Mouse (Mus musculus) lung, postnatal 4 days (tissue): Measurements from ENCODE around the gene Clcf1.

Experiments used
- DNase-seq, 2 experiments: peaks; one replicate each; pipeline ENCODE4 v3.0.0; 2021

The Clcf1 gene

GRCm38 (mm10) chr19:4193129-4193528 lies 20.9 kb upstream of the Clcf1 start:
- DNase-seq: no peak

DNA sequence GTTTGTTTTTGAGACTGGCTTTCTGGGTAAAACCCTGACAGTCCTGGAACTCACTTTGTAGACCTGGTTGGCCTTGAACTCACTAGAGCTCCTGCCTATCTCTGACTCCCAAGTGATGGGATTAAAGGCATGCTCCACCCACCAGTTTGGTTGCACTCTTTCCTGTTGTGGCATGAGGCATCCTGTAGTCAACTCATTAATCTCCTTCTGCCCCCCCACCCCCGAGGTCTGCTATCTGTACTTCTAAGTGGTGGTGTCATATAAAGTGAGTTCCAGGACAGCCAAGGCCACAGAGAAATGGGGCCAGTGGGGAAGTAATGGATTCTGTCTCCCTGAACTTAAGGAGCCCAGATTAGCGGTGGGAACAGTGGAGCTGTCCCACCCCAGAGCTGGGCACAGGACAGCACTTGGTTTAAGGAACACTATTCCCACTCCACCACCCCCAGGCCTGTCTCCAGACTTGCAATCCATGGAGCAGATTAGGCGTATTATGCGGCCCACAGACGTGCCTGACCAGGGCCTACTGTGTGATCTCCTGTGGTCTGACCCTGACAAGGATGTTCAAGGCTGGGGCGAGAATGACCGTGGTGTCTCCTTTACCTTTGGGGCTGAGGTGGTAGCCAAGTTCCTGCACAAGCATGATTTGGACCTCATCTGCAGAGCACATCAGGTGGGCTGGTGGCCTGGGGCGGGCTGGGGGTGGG lies 19.9 kb upstream of the Clcf1 start:
- DNase-seq: no peak

GRCm38 (mm10) chr19:4194776-4195650 lies 19.0 kb upstream of the Clcf1 start:
- DNase-seq: no peak

DNA sequence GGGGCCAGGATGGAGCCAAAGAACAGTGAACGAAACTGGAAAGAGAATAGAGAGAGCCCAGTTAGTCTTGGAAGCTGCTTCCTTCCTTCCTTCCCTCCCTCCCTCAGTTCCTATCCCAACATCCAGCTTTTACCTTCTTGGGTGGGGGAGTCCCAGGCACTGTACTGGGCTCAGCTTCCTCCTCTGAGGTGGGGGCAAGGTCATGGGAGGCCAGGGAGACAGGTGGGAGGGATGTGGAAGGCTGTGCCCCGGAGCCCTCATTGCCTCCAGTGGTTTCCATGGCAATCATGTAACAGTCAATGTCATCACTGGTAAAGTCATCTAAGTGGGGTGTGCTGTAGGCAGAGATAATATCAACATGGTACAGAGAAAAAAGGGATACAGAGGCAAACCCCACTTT lies 18.0 kb upstream of the Clcf1 start:
- no peak for DNase-seq

GRCm38 (mm10) chr19:4196548-4196947 lies 17.5 kb upstream of the Clcf1 start:
- no peak for DNase-seq

GRCm38 (mm10) chr19:4197180-4197579 lies 16.9 kb upstream of the Clcf1 start:
- DNase-seq: no peak

- peak; percentile 96 to 97 for DNase-seq
Measured at GRCm38 (mm10) chr19:4201291-4201909, 12.6 kb upstream of the Clcf1 start, which contains the start of gene Rad9a. Rad9a (minus strand) TSS chr19:4201662.

GRCm38 (mm10) chr19:4202149-4202548 lies 11.9 kb upstream of the Clcf1 start:
- DNase-seq: no peak

GRCm38 (mm10) chr19:4203148-4203547 lies 10.9 kb upstream of the Clcf1 start:
- no peak for DNase-seq

DNA sequence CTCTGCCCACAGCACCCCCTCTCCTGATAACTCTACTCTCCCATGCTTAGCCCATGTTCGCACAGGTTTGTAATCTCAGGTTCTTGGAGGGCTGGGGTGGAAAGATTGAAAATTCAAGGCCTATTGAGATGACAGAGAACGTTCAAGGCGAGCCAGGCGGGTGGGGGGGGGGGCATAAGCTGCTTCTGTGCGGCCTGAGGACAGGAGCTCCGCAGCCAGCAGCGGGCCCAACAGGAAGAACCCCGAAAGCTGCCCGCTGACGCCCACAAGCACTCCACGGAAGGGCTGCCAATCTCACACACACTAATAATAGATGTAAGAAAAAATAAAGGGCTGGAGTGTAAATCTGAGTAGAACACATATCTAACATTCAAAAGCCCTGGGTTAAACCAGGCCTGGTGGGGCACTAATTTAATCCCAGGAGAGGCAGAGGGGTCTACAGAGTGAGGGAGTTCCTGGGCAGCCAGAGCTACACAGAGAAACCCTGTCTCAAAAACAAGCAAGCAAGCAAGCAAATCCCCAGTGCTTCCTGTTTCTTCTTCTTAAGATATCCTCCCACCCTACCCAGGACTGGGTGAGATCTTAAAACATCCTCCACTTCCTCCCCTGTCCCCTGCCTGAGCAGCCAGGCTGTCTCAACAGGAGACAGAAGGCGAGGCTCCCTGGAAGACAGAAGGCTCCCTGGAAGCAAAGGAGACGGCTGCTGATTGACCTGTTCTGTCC lies 10.3 kb upstream of the Clcf1 start:
- no peak for DNase-seq

DNA sequence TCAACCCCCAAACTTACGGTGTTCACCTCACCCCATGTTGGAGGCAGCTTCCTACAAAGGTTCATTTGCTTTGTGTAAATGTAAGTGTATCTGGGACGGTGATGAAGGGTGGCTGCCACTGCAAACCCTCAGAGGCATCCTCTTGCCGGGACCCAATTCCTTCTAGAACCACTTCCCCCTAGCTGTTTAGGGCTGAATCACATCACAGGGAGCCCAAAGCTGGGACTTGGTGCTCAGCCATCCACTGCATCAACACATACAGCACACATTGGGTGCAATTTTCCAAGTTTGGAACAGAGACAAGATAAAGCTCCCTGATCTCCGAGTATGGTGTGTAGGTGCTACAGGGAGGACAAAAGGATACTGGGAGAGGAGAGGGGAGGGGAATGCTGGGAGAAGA lies 9.1 kb upstream of the Clcf1 start:
- DNase-seq: no peak

GRCm38 (mm10) chr19:4206971-4207370 lies 7.1 kb upstream of the Clcf1 start:
- DNase-seq: peak; percentile 80 to 86

DNA sequence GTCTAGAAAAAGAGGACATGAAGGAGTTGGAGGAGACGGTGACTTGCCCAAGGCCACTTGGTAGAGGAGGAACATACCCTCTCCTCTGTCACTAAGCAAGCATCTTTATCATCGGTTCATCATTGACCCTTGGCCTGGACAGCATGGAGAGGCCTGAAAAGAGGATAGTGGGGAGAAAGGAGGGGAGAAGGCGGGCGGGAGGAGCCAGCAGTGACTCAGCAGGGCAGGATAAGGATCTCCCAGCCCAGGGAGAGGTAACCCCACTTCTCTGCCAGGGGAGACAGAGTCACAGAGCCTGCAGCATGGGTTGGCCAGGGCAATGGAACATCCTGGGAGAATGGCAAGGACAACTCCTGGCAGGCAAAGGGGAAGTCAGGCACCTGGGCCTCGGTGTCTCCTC lies 5.5 kb upstream of the Clcf1 start:
- no peak for DNase-seq

DNA sequence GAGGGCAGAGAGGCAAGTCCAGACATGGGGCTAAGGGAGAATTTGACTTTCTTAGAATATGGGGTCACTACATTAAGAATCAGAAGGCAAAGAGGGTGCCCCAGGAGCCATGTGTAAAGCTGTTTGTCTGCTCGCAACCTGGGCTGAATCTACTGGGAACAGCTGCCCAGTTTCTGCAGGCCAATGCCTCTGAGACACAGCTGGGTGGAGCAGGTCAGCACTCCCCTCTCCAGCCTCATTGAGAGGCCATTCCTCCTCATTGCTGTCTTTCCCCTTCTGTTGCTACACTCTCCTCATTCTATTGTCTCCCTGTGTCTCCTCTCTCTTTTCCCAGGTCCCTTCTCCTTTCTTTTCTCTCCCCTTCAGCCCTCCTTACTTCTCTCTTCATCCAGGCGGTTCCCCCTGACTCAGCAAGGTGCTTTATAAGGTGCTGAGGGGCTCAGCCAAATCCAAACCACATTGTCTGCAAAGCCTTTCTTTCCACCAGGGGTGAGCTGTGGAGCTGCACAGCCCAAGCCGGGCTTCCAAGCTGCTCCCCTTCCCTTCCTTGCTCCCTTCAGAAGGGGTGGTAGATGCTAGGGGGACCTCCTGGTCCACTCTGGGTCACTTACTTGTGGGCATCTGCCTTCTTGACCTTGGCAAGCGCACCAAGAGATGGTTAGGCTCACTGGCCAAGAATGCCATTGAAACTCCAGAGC lies 2.0 kb upstream of the Clcf1 start:
- no peak for DNase-seq

DNA sequence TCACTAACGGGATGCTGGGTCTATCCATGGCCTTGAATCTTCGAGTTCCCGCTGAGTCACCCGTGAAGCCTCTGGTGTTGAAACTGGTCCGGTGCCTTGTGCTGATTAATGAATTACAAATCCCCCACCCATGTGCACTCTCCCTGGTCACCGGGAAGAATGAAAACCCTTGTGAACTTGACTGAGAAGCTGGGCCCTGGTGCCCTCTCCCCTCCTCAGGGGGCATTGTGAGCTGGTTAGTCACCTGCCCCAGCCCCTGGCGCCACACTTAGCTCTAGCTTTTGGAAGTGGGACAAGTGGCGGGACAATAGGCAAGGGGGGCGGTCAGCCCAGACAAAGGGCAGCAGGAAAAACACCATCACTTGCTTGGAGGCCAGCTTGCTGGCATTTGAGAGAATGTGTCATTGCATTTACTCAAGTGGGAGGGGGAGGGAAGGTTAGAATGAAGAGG lies 489 bp upstream of the Clcf1 start:
- peak; percentile 63 to 77 for DNase-seq

DNA sequence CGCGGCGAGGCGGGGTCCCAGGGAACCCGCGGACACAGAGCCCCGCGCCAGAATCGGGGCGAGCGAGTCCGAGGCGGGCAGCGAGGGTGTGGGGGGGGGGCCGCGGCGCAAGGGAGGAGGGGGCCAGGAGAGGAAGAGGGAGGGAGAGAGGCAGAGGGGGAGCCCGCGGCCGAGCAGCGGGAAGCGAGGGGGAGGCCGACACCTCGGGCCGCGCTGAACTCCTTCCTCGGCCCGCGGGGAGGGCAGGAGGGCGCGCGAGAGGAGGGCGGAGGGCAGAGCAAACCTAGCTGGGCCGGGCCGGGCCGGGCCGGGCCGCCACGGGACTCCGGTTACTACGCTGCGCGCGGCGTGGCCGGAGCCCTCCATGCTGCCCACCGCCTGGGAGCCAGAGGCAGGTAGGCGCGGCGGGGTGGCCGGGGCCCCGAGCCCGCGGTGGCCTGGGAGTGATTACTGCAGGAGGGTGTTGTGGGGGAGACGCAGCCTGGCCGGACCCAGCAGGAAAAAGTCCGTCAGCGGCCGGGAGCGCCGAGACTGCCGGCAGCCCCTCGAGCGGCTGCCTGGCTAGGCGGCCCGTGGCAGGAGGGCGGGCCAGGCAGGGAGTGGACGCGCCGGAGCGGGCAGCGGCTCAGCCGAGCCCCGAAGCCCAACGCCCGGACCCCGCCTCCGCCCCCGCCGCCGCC lies 873 bp downstream of the Clcf1 start:
- DNase-seq: peak; percentile 59 to 73

DNA sequence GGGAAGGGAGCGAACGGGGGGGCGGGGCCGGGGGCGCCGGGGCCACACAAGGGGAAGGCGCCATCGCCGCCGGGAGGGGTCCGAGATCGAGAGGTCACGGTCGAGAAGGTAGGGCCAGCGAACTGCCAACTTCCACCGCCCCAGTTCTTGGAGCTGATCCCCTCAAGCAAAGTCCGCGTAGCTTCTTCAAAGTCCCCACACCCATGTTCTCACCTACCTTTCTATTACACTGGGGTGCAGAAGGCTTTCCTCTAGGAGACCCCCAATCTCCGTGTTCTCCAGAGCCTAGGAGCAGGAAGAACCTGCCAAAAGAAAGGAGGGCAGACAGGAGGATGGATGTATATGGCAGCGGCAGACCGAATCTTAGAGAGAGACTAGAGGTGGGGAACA lies 1.4 kb downstream of the Clcf1 start:
- no peak for DNase-seq

- peak; percentile 72 for DNase-seq
Measured at GRCm38 (mm10) chr19:4216041-4216685, 2.1 kb downstream of the Clcf1 start.

GRCm38 (mm10) chr19:4217140-4217539 lies 3.1 kb downstream of the Clcf1 start:
- DNase-seq: peak in 1 of 2 experiments; percentile 69

GRCm38 (mm10) chr19:4217855-4218254 lies 3.8 kb downstream of the Clcf1 start:
- DNase-seq: no peak

DNA sequence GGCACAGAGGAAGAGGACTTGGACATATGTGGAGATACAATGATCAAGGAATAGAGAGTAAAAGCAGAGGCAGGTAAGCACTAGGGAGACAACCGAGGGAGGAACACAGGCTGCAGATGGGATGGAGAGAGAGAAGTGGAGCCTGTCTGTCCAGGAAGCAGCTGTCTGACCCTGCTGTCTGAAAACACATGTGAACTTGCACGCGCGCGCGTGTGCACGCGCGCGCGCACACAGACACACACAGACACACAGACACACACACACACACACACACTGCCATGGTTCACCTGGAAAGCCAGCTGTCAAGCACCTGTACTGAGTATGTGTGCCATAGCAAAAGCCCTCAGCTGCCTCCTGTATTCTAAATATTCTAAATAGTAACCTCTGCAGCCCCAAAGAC lies 4.3 kb downstream of the Clcf1 start:
- DNase-seq: no peak
